In genomic region chr5:125226229-125226634, GRCm38 (mm10) we compare ENCODE assay signal across 11 mouse cellular contexts. TPM values are rescaled to one million over a fixed set of nuclear protein-coding genes. Genes with fewer than 3 reads are reported as not detected.
DNase-seq lines count a peak whose midpoint lies in the region; TF ChIP-seq lines count a peak whose summit lies in the region.
"Had no signal": no experiment of that assay in that cellular context is flagged by ENCODE, and none has a peak within 500 bp of the region (broad histone marks: within the 10 kb centered on the region; RNA-seq: fewer than 3 reads in every experiment).

No protein-coding gene starts in this region.

- DNase-seq in heart, adult 18-20 months, result peak; percentile 38 to 64
- DNase-seq in heart, embryonic 10.5 days (ENCODE audit: low spot score), result no peak
- DNase-seq in heart, postnatal 10 days, result peak; percentile 34 to 49
- DNase-seq in layer of hippocampus, adult 8-10 months (ENCODE audit: low spot score in 2 of 2), result peak; percentile 89 to 92
- DNase-seq in lung, postnatal 36 days, result peak; percentile 70
- DNase-seq in testis, postnatal 10 days (ENCODE audit: low spot score), result no peak
- DNase-seq in embryo, embryonic 11 days, result no peak

- H3K9me3 ChIP-seq in heart, embryonic 10.5 days, result no peaks in the 10 kb centered on the region
- H3K9me3 ChIP-seq: stomach, embryonic 15.5 days had no signal

- H3K27me3 ChIP-seq in heart, embryonic 10.5 days (ENCODE audit: insufficient read depth, poor library complexity, severe bottlenecking), result 0 out of 2 replicates have a peak, but pooled peaks cover 9% of the 10 kb centered on the region
- H3K27me3 ChIP-seq: embryonic facial prominence, embryonic 12.5 days; stomach, embryonic 15.5 days had no signal

- no peaks in the 10 kb centered on the region for H3K36me3 ChIP-seq in heart, embryonic 10.5 days
- H3K36me3 ChIP-seq: embryonic facial prominence, embryonic 12.5 days; stomach, embryonic 15.5 days had no signal

- no peak overlapping the region for H3K27ac ChIP-seq in heart, embryonic 10.5 days
- H3K27ac ChIP-seq in cortical plate, adult 2 months (ENCODE audit: insufficient read depth, low read length), result 0 out of 2 replicates have a peak overlapping the region, but pooled peaks have one; percentile 25
- H3K27ac ChIP-seq: embryonic facial prominence, embryonic 12.5 days; liver, embryonic 14.5 days; stomach, embryonic 15.5 days had no signal

- H3K4me1 ChIP-seq in heart, embryonic 10.5 days, result peaks cover 33% of the 10 kb centered on the region
- peaks cover 13% of the 10 kb centered on the region for H3K4me1 ChIP-seq in cortical plate, adult 2 months (ENCODE audit: control insufficient read depth, insufficient read depth, low read length)
- H3K4me1 ChIP-seq: embryonic facial prominence, embryonic 12.5 days had no signal

- WGBS in heart, embryonic 10.5 days, result 82% methylated on average over 12 of the region's 12 CpGs

- no peak for TF ChIP-seq CTCF in cortical plate, adult 2 months (IDR thresholded peaks at IDR 0.05; ENCODE audit: extremely low read depth, insufficient read depth, low read length)

- H3K4me3 ChIP-seq in heart, embryonic 10.5 days, result no peak overlapping the region
- no peak overlapping the region for H3K4me3 ChIP-seq in cortical plate, adult 2 months (ENCODE audit: insufficient read depth, low read length)
- H3K4me3 ChIP-seq: embryonic facial prominence, embryonic 12.5 days; stomach, embryonic 15.5 days had no signal

- intact Hi-C loops in heart, postnatal 10 days (cut with DNase I), result no loop called here

- TF ChIP-seq POLR2A in cortical plate, adult 2 months (IDR thresholded peaks at IDR 0.05; ENCODE audit: extremely low read depth, insufficient read depth, low read length), result no peak

RNA-seq across cellular contexts. Expression of gene Ncor2, which starts 47.2 kb away (rescaled TPM):
- total RNA-seq in heart, adult 18-20 months (2021), result 10 to 100 TPM; 65.9 to 68.9 TPM
- 17.8 and 23.3 TPM in 2 replicates for polyA plus RNA-seq in heart, embryonic 10.5 days (2016; fragmentation: Nextera tagmentation; extraction: Ambion mirVana)
- polyA plus RNA-seq in cortical plate, adult 2 months (2012; rRNA removed), result 74.6 and 76.1 TPM in 2 replicates
- total RNA-seq in heart, postnatal 10 days (2021), result 100 to 1,000 TPM; 112 to 125 TPM
- 100 to 1,000 TPM; 246 to 324 (median 271) TPM for total RNA-seq in layer of hippocampus, adult 8-10 months (2022)

Comparison
In these comparisons a context has a peak if more than half of its experiments do, and no peak if none do; other contexts are left out.
1. DNase-seq: peak in heart, adult 18-20 months (2 of 2), heart, postnatal 10 days (2 of 2), layer of hippocampus, adult 8-10 months (2 of 2) and lung, postnatal 36 days (single experiment); none in heart, embryonic 10.5 days (single experiment), testis, postnatal 10 days (single experiment) and embryo, embryonic 11 days (single experiment).